Mouse (Mus musculus) neutrophil, adult 65 days (primary cell): Measurements from ENCODE around the gene Vmn2r57. TPM values are rescaled to one million over a fixed set of nuclear protein-coding genes. Genes with fewer than 3 reads are reported as not detected.

Experiments used
- total RNA-seq: library from RNA; stranded (reverse); gene quantifications from 2 replicates; pipeline ENCODE4 v1.2.4, GENCODE M21; 2023

Gene Vmn2r57
- total RNA-seq, result not detected in 2 replicates

GRCm38 (mm10) chr7:41448596-41448995 lies at the start of gene Vmn2r57:
Gene Vmn2r57 (minus strand): TSS chr7:41448696.

DNA sequence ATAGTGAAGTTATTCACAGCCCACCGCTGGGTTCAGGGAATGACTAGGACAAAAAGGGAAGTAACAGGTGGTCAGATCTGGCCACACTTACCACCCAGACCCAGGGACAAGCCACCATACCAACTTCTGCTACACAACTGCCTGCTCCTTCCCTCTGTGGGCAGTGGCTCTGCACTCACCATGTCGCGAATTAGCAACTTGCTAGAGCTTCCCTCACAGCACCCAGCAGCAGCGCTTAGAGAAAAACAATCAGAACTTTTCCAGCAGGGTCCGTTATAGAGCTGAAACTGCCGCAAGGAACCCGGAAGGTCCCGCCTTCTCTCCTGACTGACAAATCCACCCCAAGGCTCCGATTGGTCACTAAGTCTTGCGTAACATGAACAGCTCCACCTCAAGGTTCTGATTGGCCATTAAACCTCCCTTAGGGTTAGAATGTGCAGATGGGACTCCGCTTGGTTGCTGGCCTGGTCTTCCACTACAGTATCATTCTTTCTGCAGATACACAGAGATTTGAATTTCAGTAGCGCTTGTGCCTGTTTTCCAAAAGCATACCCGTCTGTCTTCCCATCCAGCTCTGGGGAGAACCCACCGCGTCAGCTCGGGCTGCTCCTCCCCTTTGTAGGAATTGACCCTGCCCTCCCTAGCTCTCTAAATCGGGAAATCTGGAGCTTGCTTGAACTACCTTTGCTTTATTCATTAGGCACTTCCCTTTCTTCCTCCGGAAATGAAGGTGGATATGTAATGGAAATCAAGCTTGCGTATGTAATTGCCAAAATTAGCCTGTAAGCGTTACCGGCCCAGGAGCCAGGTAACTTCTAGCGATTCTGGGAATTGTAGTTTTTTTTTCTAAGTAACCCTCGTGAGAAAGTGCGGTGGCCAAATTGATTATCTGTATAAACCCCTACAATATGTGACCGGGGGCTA lies 55.2 kb downstream of the Vmn2r57 start, which contains the start of gene AI987944:
Gene AI987944, minus strand, starts transcription at position 332 of the 924 bp plus-strand sequence.

Other genes starting within 250 kb of the Vmn2r57 start
- 3.1 and 3.8 TPM in 2 replicates for gene AI987944, start 55.3 kb downstream of the Vmn2r57 start, total RNA-seq
- gene Gm20449, start 50.7 kb upstream of the Vmn2r57 start, total RNA-seq, result 0.14 and 0.38 TPM in 2 replicates
- gene AW146154, start 51.2 kb upstream of the Vmn2r57 start, total RNA-seq, result 2.6 and 2.9 TPM in 2 replicates
- gene Gm6871, start 125.0 kb upstream of the Vmn2r57 start, total RNA-seq, result not detected in 2 replicates
- 5.9 and 10.2 TPM in 2 replicates for gene 2610021A01Rik, start 150.5 kb upstream of the Vmn2r57 start, total RNA-seq
- gene Zfp788, start 184.5 kb upstream of the Vmn2r57 start, total RNA-seq, result 4.0 and 4.2 TPM in 2 replicates